Mouse (Mus musculus) cerebellum, postnatal 36 days (tissue): Measurements from ENCODE around the gene Slc39a11.
A peak's percentile ranks its signal among the peaks of the same experiment; 100 is the strongest.

Experiments used
- DNase-seq, 2 experiments: peaks; one replicate each; pipeline ENCODE4 v3.0.0; 2021 to 2022; ENCODE audit warnings: mixed read lengths in 2 of 2

Gene Slc39a11

DNA sequence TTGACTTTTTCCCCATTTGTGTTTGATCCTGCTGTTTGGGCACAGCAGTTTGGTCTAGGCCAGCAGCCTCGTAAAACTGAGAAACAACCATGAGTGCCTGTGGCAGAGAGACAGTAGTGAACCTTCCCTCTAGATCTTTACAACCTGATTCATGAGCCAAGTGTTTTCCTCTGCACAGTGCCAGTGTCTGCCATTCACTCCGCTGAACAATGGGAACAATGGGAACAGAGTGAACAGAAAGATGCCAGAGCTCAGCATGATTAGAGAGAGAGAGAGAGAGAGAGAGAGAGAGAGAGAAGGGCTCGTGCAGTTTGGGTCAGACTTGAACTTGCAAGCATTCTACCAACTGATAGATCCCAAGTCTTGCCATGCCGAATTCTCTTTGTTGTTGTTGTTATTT lies 199.2 kb downstream of the Slc39a11 start:
- no peak for DNase-seq

DNA sequence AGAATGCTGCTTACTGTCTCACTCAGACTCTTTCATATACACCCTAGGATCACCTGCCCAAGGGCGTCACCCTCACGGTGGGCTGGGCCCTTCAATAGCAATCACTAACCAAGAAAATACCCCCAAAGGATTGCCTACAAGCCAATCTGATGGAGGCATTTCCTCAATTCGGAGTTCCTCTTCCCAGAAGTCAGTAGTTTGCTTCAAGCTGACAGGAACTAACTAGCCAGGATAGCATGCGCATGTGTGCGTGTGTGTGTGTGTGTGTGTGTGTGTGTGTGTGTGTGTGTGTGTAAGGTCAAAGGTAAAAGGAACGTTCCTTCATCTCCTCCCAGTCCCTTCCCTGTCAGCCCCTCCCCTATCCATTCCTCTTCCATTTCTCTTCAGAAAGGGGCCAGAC lies 199.9 kb downstream of the Slc39a11 start:
- DNase-seq = no peak

DNA sequence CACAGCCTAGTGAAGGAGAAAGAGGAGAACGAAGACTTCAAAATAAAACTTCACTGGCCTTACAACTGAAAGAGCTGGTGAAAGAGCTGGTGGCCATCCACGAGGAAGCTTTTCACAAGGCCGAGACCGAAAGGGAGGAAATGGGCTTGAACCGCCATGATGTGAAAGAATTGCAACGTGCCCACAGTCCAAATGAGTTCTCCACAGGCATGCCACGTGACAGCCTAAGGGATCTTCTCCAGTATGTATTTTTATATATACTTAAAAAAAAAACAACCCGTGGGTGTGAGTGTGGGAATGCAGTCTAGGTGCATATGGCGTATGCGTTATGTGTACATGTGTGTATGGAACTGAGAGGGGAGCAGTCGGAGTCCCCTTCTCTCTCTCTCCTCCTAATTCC lies 207.8 kb downstream of the Slc39a11 start:
- DNase-seq = no peak

DNA sequence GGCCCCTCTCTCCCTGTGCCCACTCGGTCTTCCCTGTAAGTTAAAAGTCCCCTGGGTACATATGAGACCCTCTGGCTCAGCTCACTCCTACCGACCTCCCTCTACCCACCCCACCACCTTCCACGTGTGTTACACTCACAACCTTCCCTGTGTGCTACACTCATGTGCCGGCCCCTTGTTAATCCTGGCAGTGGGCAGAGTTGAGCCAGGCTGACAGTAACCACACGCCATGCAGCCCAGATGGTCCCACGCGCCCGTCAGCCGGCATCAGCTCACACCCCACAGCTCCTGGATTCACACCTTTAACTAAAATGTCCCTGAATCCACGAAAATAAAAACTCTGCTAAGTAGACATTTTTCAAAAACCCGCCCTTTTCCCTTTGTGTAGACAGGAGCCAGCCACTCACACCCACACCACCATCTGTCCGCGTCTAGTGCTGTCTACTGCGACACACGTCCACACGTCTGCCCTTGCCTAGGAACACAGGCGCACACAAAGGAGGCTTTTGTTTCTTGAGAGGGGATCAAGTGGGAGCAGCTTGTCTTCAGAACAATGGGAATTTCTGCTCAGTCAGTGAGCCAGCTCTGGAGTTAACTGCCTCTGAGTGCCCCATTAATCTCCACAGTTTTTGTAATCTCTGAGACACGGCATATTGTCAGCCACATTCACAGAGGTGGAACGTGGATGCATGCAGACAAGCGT lies 210.4 kb downstream of the Slc39a11 start:
- peak in 1 of 2 experiments; percentile 6 for DNase-seq

DNA sequence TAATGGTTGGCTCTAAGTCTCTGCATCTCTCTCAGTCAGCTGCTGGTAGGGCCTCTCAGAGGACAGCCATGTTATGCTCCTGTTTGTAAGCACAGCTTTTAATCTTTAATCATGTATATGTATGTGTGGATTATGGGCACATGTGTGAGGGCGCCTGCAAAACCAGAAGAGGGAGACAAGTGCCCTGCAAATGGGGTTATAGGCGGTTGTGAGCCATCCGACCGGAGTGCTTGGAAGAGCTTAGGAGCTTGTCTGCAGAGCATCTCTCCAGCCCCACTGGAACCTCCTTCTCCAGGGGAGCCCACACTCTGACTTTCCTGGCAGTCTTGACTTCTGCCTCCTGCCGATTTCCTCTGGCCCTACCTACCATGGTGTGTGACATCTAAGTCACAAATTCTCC lies 211.0 kb downstream of the Slc39a11 start:
- DNase-seq = no peak

DNA sequence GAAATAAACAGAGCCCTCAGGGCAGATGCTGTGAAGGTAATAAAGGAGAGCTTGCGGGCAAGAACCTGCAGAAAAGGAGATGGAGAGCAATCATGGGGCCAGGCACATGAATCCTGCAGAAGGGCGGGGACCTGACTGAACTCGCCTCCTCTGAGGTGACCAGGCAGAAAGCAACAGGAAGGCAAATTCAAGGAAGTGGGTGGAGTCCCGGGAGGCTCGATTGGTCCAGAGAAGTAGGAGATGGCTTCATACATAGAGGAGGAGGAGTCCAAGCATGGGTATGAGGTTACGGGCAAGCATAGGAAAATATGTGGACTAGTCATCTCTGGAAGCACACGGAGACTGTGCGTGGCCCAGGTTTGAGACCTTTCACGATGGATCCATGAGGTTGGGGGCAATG lies 212.5 kb downstream of the Slc39a11 start:
- no peak for DNase-seq

DNA sequence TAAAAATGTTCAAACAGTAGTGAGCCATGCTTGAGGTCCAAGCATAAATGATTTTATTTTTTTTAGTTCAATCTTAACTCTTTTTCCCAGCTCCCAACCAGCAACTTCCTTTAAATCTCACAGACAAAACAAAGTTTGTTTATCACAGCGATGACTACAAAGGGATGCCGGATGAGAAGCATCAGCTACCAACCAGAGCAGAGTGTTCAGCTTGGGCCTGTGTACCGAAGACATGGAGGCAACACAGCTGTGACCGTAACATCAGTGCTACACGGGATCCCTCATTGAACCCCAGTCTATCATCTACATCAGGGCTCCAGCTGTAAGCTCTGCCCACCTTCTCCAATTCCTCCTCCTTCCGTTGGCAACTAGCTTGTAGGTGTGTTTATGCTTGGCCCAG lies 213.6 kb downstream of the Slc39a11 start:
- no peak for DNase-seq

DNA sequence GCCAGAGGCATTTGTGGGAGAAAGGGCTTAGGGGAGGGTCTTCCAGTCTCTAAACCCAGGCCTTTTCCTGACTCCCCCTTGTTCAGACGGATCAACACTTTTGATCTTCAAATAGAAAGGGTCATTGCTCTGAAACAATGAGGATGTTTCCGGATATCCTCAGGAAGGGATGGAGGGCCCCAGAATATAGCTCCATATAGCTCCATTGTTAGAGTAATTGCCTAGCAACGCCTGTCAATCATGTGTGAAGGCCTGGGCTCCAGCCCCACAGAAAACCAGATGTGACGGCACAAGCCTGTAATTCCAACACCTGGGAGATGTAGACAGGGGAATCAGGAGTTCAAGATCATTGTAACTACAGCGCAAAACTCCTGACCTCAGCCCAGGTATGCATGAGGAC lies 214.2 kb downstream of the Slc39a11 start:
- DNase-seq = no peak

DNA sequence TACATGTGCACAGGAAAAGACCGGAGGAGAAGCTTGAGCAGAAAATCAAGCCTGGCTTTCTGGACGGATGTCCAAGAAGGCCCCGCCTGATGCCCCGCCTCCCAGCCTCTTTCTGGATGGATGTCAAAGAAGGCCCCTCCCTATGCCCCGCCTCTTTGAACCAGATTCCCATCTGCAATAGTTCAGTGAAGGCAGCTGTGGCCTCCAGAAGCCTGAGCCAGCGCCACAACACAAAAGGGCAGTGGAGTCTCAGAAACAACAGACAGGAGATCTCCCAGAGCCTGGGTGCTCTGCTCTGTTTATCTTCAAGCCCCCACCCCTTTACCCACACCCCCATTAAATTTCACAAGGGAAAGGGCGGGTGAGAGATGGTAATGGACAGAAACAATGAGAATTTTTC lies 218.7 kb downstream of the Slc39a11 start:
- no peak for DNase-seq

DNA sequence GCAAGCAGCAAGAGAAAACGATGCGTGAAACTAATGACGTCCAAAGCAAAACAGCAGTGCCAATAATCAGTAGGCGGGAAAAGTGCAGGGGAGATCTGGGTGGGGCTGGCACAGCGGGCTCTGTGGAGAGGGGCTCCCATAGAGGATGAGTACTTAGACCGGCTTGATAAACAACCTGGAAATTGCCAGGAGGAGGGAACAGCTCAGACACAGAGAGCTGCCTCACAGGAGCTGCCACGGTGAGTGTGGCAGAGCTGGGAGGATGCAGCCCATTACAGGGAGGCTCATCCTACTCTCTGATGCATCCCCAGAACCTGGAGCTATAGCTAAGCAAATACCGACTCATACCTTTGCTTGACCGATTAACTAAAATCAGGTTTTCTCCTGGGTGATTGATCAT lies 224.0 kb downstream of the Slc39a11 start:
- DNase-seq = no peak

DNA sequence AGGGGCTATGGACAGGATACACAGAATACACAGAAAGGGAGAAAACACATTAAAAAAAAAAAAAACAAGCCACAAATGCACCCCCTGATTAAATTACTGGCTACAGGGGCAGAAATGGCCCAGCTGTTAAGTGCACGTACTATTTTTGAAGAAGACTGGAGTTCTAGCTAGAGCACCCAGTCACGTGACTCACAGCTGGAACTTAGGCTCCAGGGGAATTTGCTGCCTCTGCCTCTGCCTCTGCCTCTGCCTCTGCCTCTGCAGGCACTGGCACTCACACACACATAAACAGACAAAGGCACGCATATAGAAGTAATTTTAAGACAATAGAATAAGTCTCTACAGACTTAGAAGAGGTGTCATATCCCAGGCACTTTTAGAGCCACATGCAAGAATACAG lies 224.4 kb downstream of the Slc39a11 start:
- DNase-seq = no peak

DNA sequence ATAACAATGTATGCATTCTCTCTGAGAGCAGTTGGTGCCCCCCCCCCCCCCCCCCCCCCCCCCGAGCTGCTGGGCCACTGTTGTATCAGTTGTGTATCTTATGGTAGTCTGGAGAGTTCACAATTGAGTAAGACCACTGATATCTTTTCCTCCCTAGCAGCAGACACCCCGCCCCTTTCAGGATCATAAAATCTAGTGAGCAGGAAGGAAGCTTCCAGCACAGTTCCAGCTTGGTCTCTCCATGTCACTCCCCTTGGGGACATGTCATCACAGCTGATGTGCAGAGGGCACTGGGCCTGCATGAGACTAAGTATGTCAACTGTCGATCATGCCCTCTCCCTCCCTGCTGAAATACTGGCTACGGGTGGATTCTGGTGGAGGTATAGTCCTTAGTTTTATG lies 225.1 kb downstream of the Slc39a11 start:
- no peak for DNase-seq

DNA sequence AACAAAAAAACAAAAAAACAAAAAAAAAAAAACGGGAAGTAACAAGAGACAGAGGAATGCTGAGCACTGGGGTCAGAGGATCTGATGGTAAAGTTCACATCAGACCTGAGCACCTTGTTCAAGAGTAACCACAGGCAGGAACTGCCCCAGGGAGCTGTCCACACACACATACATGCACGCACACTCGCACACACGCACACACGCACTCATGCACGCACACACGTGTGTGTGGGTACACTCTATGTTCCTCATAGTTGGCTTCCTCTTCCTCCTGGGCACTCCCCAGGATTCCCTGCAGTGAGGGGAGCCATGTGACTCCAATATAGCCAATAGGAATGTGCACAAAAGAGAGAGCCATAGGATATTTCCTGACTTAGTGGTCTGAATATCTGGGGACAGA lies 227.3 kb downstream of the Slc39a11 start:
- no peak for DNase-seq

DNA sequence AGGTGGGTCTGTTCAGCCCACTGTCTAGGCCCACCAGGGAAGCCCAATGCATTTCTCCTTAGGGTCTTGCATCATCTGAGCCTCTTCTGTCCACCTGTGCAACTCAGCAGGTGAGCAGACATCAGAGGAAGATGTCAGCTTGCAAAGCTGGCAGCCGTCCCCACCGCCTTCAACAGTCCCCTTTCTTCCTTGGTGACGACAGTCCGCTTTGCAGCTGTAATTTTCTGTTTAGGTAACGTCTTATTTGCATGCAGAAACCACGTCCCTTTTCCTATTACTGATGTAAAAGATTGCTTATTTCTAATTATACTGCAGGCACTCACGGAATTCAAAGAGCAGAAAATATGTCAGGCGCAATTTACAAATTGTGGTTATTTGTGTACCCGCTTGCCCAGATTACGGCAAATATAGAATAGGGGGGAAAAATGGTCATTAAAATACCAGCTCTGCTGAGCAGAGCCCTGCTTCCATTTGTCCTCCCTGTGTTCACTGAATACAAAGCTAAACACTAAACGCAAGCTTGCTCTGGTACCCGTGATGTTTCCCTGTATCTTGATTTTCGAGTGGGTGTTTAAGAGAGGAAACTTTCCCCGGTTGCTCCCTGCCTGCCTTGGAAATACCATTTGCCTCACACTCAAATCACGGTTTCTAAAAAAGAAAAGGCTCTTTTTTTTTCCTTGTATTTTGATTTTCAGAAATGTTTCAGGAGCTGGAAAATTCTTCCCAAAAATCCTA lies 230.8 kb downstream of the Slc39a11 start:
- DNase-seq = no peak

DNA sequence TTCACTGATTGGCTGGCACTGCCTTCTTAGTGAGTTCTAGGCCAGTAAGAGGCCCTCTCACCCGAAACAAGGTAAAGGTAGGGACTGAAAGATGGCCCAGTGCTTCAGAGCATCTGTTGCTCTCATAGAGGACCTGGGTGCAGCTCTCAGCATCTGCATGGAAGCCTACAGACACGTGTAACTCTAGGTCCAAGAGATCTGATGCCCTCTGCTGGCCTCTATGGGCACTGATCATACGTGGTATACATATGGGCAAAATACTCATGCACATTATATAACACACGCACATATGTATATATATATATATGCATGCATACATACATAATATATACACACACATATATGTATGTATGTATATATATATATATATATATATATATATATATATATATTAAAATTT lies 231.9 kb downstream of the Slc39a11 start:
- DNase-seq = no peak

DNA sequence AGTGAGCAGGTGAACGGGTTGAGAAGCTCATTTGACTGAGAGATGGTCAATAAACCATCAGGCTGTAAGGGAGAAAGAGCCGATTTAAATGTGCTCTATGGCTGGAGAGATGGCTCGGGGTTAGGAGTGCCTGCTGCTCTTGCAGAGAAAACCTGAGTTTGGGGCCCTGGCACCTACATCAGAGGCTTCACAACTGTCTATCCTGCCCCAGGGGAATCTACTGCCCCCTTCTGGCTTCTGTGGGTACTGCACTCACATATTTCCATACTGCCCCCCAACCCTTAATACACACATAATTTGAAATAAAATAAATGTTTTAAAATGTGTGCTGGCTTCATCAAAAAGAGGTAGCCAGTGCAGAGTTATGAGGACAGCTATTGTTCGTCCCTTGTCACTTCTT lies 237.3 kb downstream of the Slc39a11 start:
- no peak for DNase-seq

DNA sequence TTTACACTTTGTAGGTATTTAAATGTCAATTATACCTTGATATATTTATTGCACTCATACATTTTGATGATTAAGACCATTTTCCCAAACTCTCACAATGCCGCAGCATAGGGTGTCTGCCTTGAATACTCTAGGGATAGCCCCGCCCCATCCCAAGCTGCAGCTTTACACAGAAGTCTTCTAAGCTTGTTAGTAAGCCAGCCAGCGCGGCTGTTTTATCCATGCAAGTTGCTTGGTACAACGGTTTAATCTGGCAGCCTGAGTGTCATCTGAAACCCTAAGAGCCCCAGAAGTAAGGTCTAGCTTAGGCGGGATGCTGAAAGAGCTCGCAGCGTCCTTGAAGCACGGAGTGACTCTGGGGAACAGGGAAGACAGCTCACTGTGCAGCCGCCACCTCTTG lies 238.1 kb downstream of the Slc39a11 start:
- no peak for DNase-seq

DNA sequence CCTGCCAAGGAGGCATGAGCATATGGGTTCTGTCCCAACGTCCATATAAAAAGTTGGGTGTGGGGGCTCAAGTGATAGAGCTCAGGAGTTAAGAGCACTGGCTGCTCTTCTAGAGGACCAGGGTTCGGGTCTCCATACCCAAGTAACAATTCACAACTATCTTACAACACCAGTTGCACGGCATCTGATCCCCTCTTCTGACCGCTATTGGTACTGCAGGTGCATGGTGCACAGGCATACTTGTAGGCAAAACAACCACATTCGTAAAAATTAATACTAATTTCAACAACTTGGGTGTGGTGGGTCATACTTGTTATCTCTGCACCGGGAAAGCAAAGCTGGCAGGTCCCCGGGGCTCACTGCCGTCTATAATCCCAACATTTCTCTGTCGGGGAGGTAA lies 240.8 kb downstream of the Slc39a11 start:
- DNase-seq = no peak

DNA sequence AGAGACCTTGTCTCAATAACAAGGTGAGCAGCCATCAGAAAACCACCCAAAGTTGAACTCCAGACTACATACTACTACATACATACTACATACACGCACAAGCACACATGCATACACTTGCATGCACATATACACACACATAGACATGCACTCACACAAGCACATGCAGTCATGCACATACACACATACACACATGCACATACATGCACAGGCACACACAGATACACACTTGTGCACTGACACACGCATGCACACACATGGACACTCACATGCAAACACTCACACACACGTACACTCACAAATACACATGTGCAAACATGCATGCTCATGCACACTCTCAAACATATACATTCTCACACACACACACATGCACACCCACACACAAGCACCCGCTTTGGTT lies 242.4 kb downstream of the Slc39a11 start:
- DNase-seq = no peak

DNA sequence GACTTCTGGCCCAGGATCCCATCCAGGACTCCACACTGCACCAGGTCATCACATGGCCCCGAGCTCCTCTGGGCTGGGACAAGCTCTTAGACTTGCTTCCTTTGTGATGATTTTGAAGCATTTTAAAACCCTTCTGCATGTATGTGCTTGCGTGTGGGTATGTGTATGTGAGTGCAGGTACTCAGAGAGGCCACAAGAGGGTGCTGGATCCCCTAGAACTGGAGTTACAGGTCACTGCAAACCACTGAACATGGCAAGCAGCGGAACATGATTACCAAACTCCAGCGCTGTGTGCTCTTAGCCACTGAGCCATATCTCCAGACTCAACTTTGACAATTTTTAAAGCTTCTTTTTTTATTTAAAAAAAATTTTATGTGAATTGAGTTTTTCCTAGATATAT lies 249.0 kb downstream of the Slc39a11 start:
- DNase-seq = no peak

DNA sequence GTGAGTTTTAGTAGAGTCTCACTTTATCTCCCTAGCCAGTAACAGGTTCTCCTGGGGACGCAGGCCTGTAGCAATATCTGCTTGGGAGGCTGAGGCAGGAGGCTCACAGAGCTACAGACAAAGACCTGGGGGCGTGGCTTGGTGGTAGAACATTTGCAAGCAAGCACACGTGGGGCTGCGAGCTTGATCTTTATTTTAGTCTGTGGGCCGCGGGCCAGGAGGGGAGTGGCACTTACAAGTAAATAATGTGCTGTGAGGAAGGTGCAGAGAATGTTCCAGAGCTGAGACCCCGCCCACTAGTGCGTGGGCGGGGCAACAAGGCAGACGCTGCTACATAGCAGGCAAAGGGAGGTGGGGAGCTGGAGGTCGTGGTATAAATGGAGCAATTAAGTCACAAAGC lies 250.3 kb downstream of the Slc39a11 start:
- DNase-seq = no peak

DNA sequence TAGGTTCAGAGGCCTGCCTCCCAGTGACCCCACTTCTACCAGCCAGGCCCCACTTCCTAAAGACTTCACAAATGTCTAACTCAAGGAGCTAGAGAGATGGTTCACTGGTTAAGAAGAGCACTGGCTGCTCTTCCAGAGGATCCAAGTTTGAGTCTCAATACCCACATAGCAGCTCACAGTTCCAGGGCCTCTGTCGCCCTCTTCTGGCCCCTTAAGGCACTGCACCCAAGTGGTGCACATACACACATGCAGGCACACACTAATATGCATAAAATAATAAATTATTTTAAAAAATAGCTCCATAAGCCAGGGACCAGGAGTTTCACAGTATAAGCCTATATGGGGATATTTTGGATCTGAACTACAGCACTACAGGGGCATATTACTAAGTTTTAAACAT lies 252.5 kb downstream of the Slc39a11 start:
- no peak for DNase-seq

DNA sequence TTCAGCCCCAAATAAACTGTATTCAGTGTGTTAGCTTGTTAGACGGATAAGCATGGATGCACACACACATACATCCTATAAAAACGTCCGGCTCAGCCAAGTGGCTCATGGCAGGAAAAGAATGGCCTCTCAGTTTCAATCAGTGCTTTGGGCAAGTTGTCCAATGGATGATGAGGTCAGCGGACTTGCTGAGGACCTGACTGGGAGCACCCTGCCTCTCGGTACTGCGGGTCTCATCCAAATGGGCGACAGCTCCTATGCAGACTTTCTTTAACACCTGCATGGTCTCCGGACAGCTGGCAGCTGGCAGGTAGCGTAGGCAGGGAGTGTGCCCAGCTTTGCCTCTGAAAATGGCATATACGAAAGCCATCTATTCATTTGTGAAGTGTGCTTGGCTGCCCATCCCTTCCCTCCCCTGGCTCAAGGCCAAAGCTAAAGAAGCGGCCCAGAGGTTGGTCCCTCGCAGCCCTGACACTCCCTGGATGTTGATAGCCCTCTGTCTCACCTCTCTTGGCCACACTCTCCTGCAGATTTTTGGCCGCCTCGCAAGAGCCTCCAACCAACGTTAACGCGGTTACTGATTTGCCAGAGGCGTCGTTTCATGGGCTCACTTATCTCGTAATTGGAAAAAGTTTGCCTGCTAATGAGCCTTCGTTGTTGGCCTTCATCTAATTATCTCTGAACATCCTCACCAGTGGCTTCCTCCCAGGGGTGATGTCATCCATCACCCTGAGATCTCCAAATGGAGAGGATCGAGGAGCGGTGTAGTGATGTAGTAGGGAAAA lies 256.3 kb downstream of the Slc39a11 start:
- no peak for DNase-seq

DNA sequence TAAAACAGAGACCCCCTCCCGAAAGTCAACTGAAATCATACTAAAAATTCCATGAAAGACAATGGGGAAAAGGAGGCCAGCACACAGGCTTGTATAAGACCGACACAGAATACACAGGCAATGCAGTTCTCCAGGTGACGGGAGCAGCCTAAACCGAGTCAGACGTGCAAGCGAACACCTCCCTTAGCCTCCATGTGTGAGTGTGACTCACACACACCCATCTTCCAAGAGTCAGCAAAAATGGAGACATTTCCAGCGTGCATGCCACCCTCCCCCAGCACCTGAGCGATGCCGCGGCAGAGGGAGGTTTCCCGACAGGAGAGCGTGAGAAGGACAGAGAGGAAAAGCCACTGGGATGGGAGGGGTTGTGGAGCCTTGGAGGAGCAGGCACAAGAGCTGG lies 258.2 kb downstream of the Slc39a11 start:
- DNase-seq = no peak
